Mouse (Mus musculus) small intestine, adult 2 months (tissue): ENCODE results near the gene Rtn2.

Experiments used
- CTCF ChIP-seq: fragments of 200-500 bp; IDR thresholded peaks from 2 replicates; pipeline ENCODE4 v1.5.1; 2012; ENCODE audit warnings: low read depth, mild to moderate bottlenecking, control low read depth, inconsistent platforms, low read length, moderate library complexity, mixed read lengths; ENCODE audit not compliant: insufficient replicate concordance, insufficient read length; ENCODE audit errors: extremely low read depth
- POLR2A ChIP-seq: fragments of 200-500 bp; IDR thresholded peaks from 2 replicates; pipeline ENCODE4 v1.6.1; 2012; ENCODE audit warnings: low read depth, mild to moderate bottlenecking, control low read depth, inconsistent platforms, low read length, moderate library complexity

DNA sequence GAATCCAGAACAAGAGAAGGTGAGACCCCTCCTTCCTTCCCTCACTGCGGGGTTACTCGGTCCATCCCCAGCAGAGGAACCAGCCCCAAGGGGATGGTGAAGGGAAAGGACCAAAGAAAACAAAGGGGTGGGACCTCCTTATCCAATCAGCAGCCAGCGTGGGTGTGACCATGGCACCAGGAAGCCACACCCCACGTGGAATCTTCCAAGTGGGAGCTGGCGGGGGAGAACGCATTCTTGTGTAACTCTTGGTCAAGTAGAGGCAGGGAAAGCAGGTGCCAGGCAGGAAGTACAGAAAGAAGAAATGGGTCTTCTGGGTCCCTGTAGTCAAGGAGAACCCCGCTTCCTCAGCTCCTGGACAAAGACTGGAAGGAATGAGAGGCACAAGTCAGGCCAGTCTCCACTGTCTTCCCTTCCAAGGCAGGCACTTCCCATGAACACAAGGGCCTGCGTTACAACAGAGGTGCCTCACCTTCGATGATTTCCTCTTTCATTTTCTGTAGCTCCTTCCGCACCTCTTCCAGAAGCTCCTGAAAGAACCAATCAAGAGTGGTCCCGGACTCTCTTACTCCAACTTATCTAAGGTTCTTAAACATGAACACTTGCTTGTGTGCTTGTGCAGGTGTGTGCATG, 24.9 kb upstream of the Rtn2 start:
- no peak for TF ChIP-seq POLR2A
- TF ChIP-seq CTCF, result no peak
